Mouse (Mus musculus) embryonic facial prominence, embryonic 13.5 days (tissue): ENCODE data around the gene Pld4. TPM values are rescaled to one million over a fixed set of nuclear protein-coding genes. Genes with fewer than 3 reads are reported as not detected.
A peak's percentile ranks its signal among the peaks of the same experiment; 100 is the strongest.
"Not testable (repeated sequence)": the region's sequence is repeated elsewhere in the genome, so short reads cannot be mapped to it uniquely, and the experiment has no call there.

Experiments used
- ATAC-seq: fragments of 200-750 bp; cut with Nextera tagmentation; 2 replicates; pipeline ENCODE4 v1.8.0; 2017; ENCODE audit warnings: low read depth; ENCODE audit not compliant: insufficient number of reproducible peaks, insufficient read depth, low FRiP score, low TSS enrichment
- H3K27ac ChIP-seq: fragments of 300-500 bp; sonication (generic); 2 replicates; pipeline ENCODE4 v1.5.1; 2015; ENCODE audit warnings: moderate library complexity, mild to moderate bottlenecking, inconsistent platforms
- H3K27me3 ChIP-seq: fragments of 300-500 bp; sonication (generic); 2 replicates; pipeline ENCODE4 v1.6.1; 2015; ENCODE audit warnings: mild to moderate bottlenecking, inconsistent platforms
- H3K36me3 ChIP-seq: fragments of 300-500 bp; sonication (generic); 2 replicates; pipeline ENCODE4 v1.6.1; 2015; ENCODE audit warnings: mild to moderate bottlenecking, inconsistent platforms
- H3K4me1 ChIP-seq: fragments of 300-500 bp; sonication (generic); 2 replicates; pipeline ENCODE4 v1.6.1; 2015; ENCODE audit warnings: inconsistent platforms
- H3K4me2 ChIP-seq: fragments of 300-500 bp; sonication (generic); 2 replicates; pipeline ENCODE4 v1.6.1; 2015; ENCODE audit warnings: moderate library complexity, mild to moderate bottlenecking, inconsistent platforms
- H3K4me3 ChIP-seq: fragments of 300-500 bp; sonication (generic); 2 replicates; pipeline ENCODE4 v1.5.1; 2015; ENCODE audit warnings: mild to moderate bottlenecking, inconsistent platforms
- H3K9ac ChIP-seq: fragments of 300-500 bp; sonication (generic); 2 replicates; pipeline ENCODE4 v1.6.1; 2015; ENCODE audit warnings: mild to moderate bottlenecking, inconsistent platforms
- H3K9me3 ChIP-seq: fragments of 300-500 bp; sonication (generic); 2 replicates; pipeline ENCODE4 v1.6.1; 2016; ENCODE audit warnings: inconsistent platforms
- WGBS: fragments of 180-500 bp; shearing (Covaris S2); methylation state at CpG from one replicate; pipeline ENCODE4 v1.1.7; 2015; ENCODE audit warnings: mixed read lengths; 5-methylcytosine and 5-hydroxymethylcytosine counted together
- polyA plus RNA-seq: library from polyadenylated mRNA; unstranded; fragments of >200 nt; fragmentation: Nextera tagmentation; extraction: Ambion mirVana; gene quantifications from 2 replicates; pipeline ENCODE4 v1.2.1, GENCODE M21; 2015

The Pld4 gene
- polyA plus RNA-seq, 1 experiment from 2014 or later = 7.3 TPM

GRCm38 (mm10) chr12:112807796-112808195, 47.3 kb downstream of the Pld4 start:
- H3K27me3 ChIP-seq = peaks cover 12% of the 10 kb centered on the region
- 83% methylated on average over 4 of the region's 4 CpGs for WGBS
- H3K4me1 ChIP-seq = peaks cover 20% of the 10 kb centered on the region
- 0 out of 2 replicates have a peak overlapping the region, but pooled peaks have one; percentile 44 for H3K27ac ChIP-seq
- H3K9me3 ChIP-seq = no peaks in the 10 kb centered on the region
- no peak for ATAC-seq
- H3K9ac ChIP-seq = no peak overlapping the region
- H3K4me2 ChIP-seq = peak overlapping the region; percentile 99
- no peaks in the 10 kb centered on the region for H3K36me3 ChIP-seq
- no peak overlapping the region for H3K4me3 ChIP-seq

DNA sequence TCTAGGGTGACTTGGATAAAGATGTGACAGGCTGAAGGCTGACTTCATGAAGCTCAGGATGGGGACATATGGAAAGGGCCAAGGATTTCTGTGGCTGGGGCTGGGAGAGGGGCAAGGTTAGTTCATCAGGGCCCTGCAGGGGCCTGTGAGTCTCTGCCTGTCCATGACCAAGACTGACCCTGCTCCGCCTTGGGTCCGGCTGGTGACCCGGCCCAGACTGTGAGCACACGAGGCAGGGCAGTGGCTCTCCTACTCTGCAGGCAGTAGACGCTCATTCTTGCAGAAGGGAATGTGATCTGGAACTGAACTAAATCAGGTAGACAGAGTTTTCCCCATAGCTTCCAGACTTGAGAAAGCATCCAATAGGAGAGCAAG, 47.7 kb downstream of the Pld4 start:
- 0 out of 2 replicates have a peak, but pooled peaks have one; percentile 1 for ATAC-seq
- no peaks in the 10 kb centered on the region for H3K36me3 ChIP-seq
- peaks cover 20% of the 10 kb centered on the region for H3K4me1 ChIP-seq

DNA sequence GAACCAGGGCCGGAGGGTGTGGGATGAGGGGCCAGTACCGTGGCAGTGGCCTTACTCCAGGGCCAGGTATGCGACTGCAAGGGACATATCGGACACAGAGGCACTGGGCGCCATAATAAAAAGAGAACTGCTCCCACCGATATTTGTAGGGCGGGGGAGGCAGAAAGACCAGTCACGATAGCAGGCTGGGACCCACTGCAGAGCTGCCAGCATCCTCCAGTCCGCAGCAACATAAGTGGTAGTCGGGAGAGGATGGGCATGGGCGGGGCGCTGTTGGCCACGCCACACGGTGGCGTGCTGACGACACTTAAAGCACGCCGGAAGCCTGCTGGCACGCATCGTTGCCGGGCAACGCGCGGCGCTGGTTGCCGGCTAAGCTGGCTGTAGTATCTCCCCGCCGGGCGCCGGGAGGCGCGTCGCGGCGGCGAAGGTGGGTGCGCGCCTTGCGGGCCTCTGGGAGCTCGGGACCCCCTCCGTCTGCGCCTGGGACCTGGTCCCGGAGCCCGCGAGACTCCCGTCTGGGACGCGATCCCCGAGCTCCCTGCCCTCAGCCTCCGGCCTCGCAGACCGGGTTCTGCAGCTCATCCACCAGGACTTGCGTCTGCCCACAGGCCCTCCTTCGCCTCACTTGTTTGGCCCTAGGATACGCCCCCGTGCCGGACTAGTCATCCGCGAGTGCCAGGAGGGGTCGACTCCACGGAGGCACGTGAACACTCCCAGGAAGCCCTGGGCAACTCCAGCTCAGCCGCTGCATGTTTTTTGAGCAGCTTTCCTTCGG, 48.3 kb downstream of the Pld4 start, which contains the start of gene Clba1:
Gene Clba1, plus strand, starts transcription at position 351 of the 778 bp plus-strand sequence.
- peak; percentile 88 for ATAC-seq

More for the DNA sequence above, 47.7 kb downstream of the Pld4 start:
- peaks cover 8% of the 10 kb centered on the region for H3K27me3 ChIP-seq
- 56% methylated on average over 5 of the region's 5 CpGs for WGBS
- H3K9me3 ChIP-seq = no peaks in the 10 kb centered on the region
- peak overlapping the region; percentile 67 for H3K4me3 ChIP-seq
- peak overlapping the region; percentile 77 for H3K9ac ChIP-seq
- peak overlapping the region; percentile 99 for H3K4me2 ChIP-seq
- H3K27ac ChIP-seq = peak overlapping the region; percentile 44; the same call in 1 of the 2 replicates

DNA sequence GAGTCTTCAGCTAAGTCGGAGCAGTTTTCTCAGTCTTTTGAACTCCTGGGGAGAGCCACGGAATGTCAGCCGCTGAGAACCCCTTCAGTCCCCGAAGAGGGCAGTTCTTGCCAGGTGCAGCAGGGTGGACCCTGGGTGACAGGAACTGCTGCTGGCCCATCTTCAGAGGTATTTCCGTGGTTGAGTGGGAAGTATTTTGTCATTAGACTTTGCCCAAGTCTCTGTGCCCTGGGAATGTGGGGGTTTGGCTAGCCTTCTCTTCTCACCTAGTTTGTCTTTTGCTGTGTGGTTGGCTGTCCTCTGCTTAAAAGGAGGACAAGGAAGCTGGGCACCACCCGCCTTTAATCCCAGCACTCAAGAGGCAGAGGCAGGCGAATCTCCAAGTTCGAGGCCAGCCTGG, 49.2 kb downstream of the Pld4 start:
- 23% methylated on average over 8 of the region's 8 CpGs for WGBS
- Histone ChIP-seq H3K4me1 (peaks cover 20% of the 10 kb centered on the region), H3K27ac (no peak overlapping the region)

More for the DNA sequence above, 48.3 kb downstream of the Pld4 start, which contains the start of gene Clba1:
- peak within 1 kb of the TSS; percentile 77 for H3K9ac ChIP-seq
- H3K4me3 ChIP-seq = peak within 1 kb of the TSS; percentile 67
- peaks cover 3% of the 10 kb centered on the region; the same call in 1 of the 2 replicates for H3K36me3 ChIP-seq
- H3K27me3 ChIP-seq = peaks cover 6% of the 10 kb centered on the region; the same call in 1 of the 2 replicates
- H3K4me2 ChIP-seq = peak within 1 kb of the TSS; percentile 99
- peak within 1 kb of the TSS; percentile 44; the same call in 1 of the 2 replicates for H3K27ac ChIP-seq
- WGBS = under 1% methylated on average over 64 of the region's 64 CpGs
- H3K9me3 ChIP-seq = no peaks in the 10 kb centered on the region
- H3K4me1 ChIP-seq = peaks cover 20% of the 10 kb centered on the region

GRCm38 (mm10) chr12:112810092-112810885, 49.8 kb downstream of the Pld4 start:
- Histone ChIP-seq H3K4me2 (peak overlapping the region; percentile 99), H3K9me3 (no peaks in the 10 kb centered on the region), H3K27ac (no peak overlapping the region), H3K27me3 (0 out of 2 replicates have a peak, but pooled peaks cover 6% of the 10 kb centered on the region), H3K4me3 (peak overlapping the region; percentile 67; the same call in 1 of the 2 replicates), H3K4me1 (peaks cover 20% of the 10 kb centered on the region), H3K36me3 (peaks cover 18% of the 10 kb centered on the region), H3K9ac (peak overlapping the region; percentile 77)
- ATAC-seq = no peak
- 63% methylated on average over 19 of the region's 19 CpGs for WGBS

More for the DNA sequence above, 49.2 kb downstream of the Pld4 start:
- Histone ChIP-seq H3K9me3 (no peaks in the 10 kb centered on the region), H3K4me3 (peak overlapping the region; percentile 67), H3K9ac (peak overlapping the region; percentile 77), H3K36me3 (peaks cover 12% of the 10 kb centered on the region), H3K27me3 (0 out of 2 replicates have a peak, but pooled peaks cover 6% of the 10 kb centered on the region), H3K4me2 (peak overlapping the region; percentile 99)
- ATAC-seq = no peak

DNA sequence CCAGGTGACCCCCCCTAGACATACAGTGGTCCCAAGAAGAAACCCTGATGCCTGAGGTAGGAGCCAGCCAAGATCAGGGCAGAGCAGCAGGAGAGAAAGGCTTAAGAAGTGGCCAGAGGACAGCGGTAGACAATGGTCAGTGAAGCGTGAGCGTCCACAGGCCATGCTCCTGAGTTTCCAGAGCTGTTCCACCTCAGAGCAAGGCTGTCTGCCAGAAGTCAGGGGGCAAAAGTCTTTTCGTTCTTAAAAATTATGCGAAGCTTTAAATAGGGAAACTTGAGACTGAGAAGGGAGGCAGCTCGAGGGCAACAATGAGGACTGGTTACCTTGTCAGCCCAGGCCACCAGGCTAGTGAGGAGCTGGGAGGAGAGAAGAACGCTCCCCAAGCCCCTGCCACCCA, 52.9 kb downstream of the Pld4 start:
- no peak for ATAC-seq
- H3K4me2 ChIP-seq = no peak overlapping the region
- H3K4me3 ChIP-seq = no peak overlapping the region
- H3K4me1 ChIP-seq = peaks cover 19% of the 10 kb centered on the region
- H3K27me3 ChIP-seq = 0 out of 2 replicates have a peak, but pooled peaks cover 6% of the 10 kb centered on the region
- no peak overlapping the region for H3K27ac ChIP-seq
- H3K36me3 ChIP-seq = peaks cover 47% of the 10 kb centered on the region
- H3K9ac ChIP-seq = no peak overlapping the region
- WGBS = 79% methylated on average over 7 of the region's 7 CpGs
- H3K9me3 ChIP-seq = no peaks in the 10 kb centered on the region

DNA sequence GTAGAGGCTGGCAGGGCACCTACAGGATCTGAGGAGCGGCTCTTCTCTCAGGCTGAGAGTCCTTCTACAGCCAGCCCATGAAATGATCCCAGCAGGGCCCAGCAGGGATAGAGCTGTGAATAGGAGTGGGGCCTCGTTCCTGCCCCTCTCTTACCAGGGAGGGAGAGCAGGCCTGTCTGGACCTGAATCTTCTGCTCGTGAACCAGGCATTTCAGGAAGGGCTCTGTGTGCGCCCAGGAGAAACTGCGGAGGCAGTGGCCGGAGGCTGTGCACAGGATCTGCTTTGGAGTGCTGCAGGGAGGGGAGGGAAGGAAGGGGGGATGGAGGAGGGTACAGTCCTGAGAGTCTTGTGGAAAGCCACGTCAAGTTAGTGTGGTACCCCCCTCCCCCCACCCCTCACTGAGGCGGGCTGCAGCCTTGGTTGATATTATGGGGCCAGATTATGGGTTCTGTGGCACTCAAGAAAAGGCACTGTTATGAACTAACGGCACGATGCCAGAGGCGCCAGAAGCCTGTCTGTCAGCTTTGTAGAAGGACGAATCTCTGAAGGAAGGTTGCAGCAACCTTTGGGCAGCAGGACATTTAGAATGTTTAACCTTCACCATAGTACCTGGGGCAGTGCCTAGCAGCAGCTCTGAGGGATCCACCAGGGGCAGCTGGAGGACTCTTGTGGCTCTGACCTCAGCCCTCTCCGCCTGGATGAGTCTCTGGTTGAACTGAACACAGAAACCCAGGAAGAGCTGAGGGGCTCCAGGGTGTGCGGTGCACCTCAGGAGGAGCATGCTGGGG, 54.4 kb downstream of the Pld4 start:
- no peak overlapping the region for H3K9ac ChIP-seq
- no peak overlapping the region for H3K4me3 ChIP-seq
- peaks cover 9% of the 10 kb centered on the region for H3K4me1 ChIP-seq
- 0 out of 2 replicates have a peak, but pooled peaks have one; percentile 21 for ATAC-seq
- H3K27ac ChIP-seq = peak overlapping the region; percentile 66; the same call in 1 of the 2 replicates
- H3K36me3 ChIP-seq = peaks cover 62% of the 10 kb centered on the region
- no peaks in the 10 kb centered on the region for H3K27me3 ChIP-seq
- H3K4me2 ChIP-seq = no peak overlapping the region
- 68% methylated on average over 14 of the region's 14 CpGs for WGBS
- H3K9me3 ChIP-seq = no peaks in the 10 kb centered on the region

GRCm38 (mm10) chr12:112816294-112816693, 55.8 kb downstream of the Pld4 start:
- Histone ChIP-seq H3K9me3 (no peaks in the 10 kb centered on the region), H3K36me3 (peaks cover 75% of the 10 kb centered on the region), H3K27ac (no peak overlapping the region), H3K9ac (no peak overlapping the region), H3K27me3 (no peaks in the 10 kb centered on the region), H3K4me1 (0 out of 2 replicates have a peak, but pooled peaks cover 5% of the 10 kb centered on the region), H3K4me3 (no peak overlapping the region), H3K4me2 (no peak overlapping the region)
- no peak for ATAC-seq
- 54% methylated on average over 4 of the region's 4 CpGs for WGBS

DNA sequence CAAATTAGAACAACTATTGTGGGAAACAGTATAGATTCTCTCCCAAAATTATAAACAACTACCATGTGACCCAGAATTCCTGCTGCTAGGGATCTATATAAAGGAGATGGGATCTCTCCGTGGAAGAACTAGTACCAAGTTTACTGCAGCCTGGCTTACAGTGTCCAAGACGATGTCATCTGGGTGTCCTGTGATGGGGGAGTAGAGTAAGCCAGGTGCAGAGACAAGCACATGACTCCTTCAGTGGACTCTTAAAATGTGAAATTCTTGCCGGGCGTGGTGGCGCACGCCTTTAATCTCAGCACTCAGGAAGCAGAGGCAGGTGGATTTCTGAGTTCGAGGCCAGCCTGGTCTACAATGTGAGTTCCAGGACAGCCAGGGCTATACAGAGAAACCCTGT, 56.4 kb downstream of the Pld4 start:
- ATAC-seq = not testable (repeated sequence)
- peaks cover 80% of the 10 kb centered on the region for H3K36me3 ChIP-seq
- WGBS = 83% methylated on average over 7 of the region's 7 CpGs

More for the DNA sequence above, 56.4 kb downstream of the Pld4 start:
- H3K9me3 ChIP-seq, H3K9ac ChIP-seq, H3K4me2 ChIP-seq, H3K27me3 ChIP-seq, H3K27ac ChIP-seq, H3K4me3 ChIP-seq: not testable (repeated sequence)
- H3K4me1 ChIP-seq = 0 out of 2 replicates have a peak, but pooled peaks cover 10% of the 10 kb centered on the region
